Mouse (Mus musculus) heart, adult 18-20 months (tissue): ENCODE results near the gene Gm5039. TPM values are rescaled to one million over a fixed set of nuclear protein-coding genes. Genes with fewer than 3 reads are reported as not detected.
"Not testable (repeated sequence)": the region's sequence is repeated elsewhere in the genome, so short reads cannot be mapped to it uniquely, and the experiment has no call there.

Experiments
- DNase-seq, 2 experiments: peaks; one replicate each; pipeline ENCODE4 v3.0.0; 2021 to 2022; ENCODE audit warnings: mixed read lengths in 1 of 2
- long read RNA-seq, 2 experiments: library from polyadenylated mRNA; stranded (forward); transcript quantifications; one replicate each; pipeline ENCODE4 v2.0.0; 2021
- total RNA-seq, 2 experiments: library from RNA; stranded (reverse); gene quantifications; 2 replicates each; pipeline ENCODE4 v1.2.3; 2021

Gene Gm5039
- total RNA-seq: not detected
- long read RNA-seq, experiment 1: 0 reads
- long read RNA-seq, experiment 2: 0 reads

- not testable (repeated sequence) for DNase-seq
Observed at GRCm38 (mm10) chr12:88323926-88324325, at the start of gene Gm5039. Gene Gm5039, minus strand, starts transcription at chr12:88324026.

GRCm38 (mm10) chr12:88372018-88372417 is 48.2 kb upstream of the Gm5039 start:
- no peak for DNase-seq

GRCm38 (mm10) chr12:88370321-88370720 is 46.5 kb upstream of the Gm5039 start:
- DNase-seq: not testable (repeated sequence)

- DNase-seq: not testable (repeated sequence)
Observed at GRCm38 (mm10) chr12:88369690-88370089, 45.9 kb upstream of the Gm5039 start.

- no peak for DNase-seq
Observed at GRCm38 (mm10) chr12:88368618-88369017, 44.8 kb upstream of the Gm5039 start.

GRCm38 (mm10) chr12:88367673-88368072 is 43.8 kb upstream of the Gm5039 start:
- DNase-seq: no peak

- DNase-seq: no peak
Observed at GRCm38 (mm10) chr12:88361120-88361445, 37.3 kb upstream of the Gm5039 start.

GRCm38 (mm10) chr12:88360441-88361119 is 36.8 kb upstream of the Gm5039 start, which contains the start of gene Adck1:
Gene Adck1, plus strand, starts transcription at chr12:88360554.
- DNase-seq: peak; percentile 93 to 96

GRCm38 (mm10) chr12:88354182-88354702 is 30.4 kb upstream of the Gm5039 start:
- DNase-seq: no peak

GRCm38 (mm10) chr12:88341286-88341685 is 17.5 kb upstream of the Gm5039 start:
- DNase-seq: not testable (repeated sequence)

GRCm38 (mm10) chr12:88336662-88337413 is 13.0 kb upstream of the Gm5039 start:
- DNase-seq: not testable (repeated sequence)

GRCm38 (mm10) chr12:88314556-88314955 is 9.3 kb downstream of the Gm5039 start:
- DNase-seq: no peak

GRCm38 (mm10) chr12:88297171-88297570 is 26.7 kb downstream of the Gm5039 start:
- not testable (repeated sequence) for DNase-seq

- not testable (repeated sequence) for DNase-seq
Observed at GRCm38 (mm10) chr12:88293082-88293481, 30.7 kb downstream of the Gm5039 start.

- DNase-seq: not testable (repeated sequence)
Observed at GRCm38 (mm10) chr12:88285224-88285623, 38.6 kb downstream of the Gm5039 start.

GRCm38 (mm10) chr12:88274400-88274799 is 49.4 kb downstream of the Gm5039 start, which contains the start of gene Gm5662:
Gene Gm5662, minus strand, starts transcription at chr12:88274500.
- not testable (repeated sequence) for DNase-seq

Other genes with a start within 250 kb of the Gm5039 start
- not detected for gene Gm16368, start 240.3 kb downstream of the Gm5039 start, total RNA-seq
- not detected for gene Gm10436, start 141.9 kb downstream of the Gm5039 start, total RNA-seq
- gene Gm8332, start 73.9 kb downstream of the Gm5039 start, total RNA-seq: not detected
- gene Gm5662, start 49.5 kb downstream of the Gm5039 start, total RNA-seq: not detected
- gene Adck1, start 36.5 kb upstream of the Gm5039 start, total RNA-seq: 10 to 100 TPM; 23.4 to 28.1 TPM